Mouse (Mus musculus) liver, embryonic 11.5 days (tissue): ENCODE measurements around the gene Hook2. TPM values are rescaled to one million over a fixed set of nuclear protein-coding genes. Genes with fewer than 3 reads are reported as not detected.

Source experiments
- ATAC-seq: fragments of 200-750 bp; cut with Nextera tagmentation; replicated peaks from 2 replicates; pipeline ENCODE4 v1.8.0; 2017; ENCODE audit warnings: moderate number of reproducible peaks, mild to moderate bottlenecking, moderate TSS enrichment, moderate library complexity; ENCODE audit not compliant: low FRiP score
- DNase-seq: peaks from one replicate; pipeline ENCODE4 v3.0.0-alpha.2; 2017; ENCODE audit warnings: low spot score
- H3K27ac ChIP-seq: fragments of 300-500 bp; sonication (generic); 2 replicates; pipeline ENCODE4 v1.5.1; 2014; ENCODE audit warnings: mild to moderate bottlenecking, low read depth, low read length, control low read depth
- H3K27me3 ChIP-seq: fragments of 300-500 bp; sonication (generic); replicated peaks from 2 replicates; pipeline ENCODE4 v1.6.1; 2014; ENCODE audit warnings: low read length, mixed read lengths; ENCODE audit not compliant: control insufficient read depth, insufficient read depth
- H3K36me3 ChIP-seq: fragments of 300-500 bp; sonication (generic); 2 replicates; pipeline ENCODE4 v1.6.1; 2014; ENCODE audit warnings: mild to moderate bottlenecking, low read length, moderate library complexity, mixed read lengths; ENCODE audit not compliant: control insufficient read depth, insufficient read depth
- H3K4me1 ChIP-seq: fragments of 300-500 bp; sonication (generic); replicated peaks from 2 replicates; pipeline ENCODE4 v1.6.1; 2014; ENCODE audit warnings: low read length, mixed read lengths; ENCODE audit not compliant: control insufficient read depth, insufficient read depth
- H3K4me2 ChIP-seq: fragments of 300-500 bp; sonication (generic); 2 replicates; pipeline ENCODE4 v1.6.1; 2014; ENCODE audit warnings: mild to moderate bottlenecking, control low read depth, moderate library complexity
- H3K4me3 ChIP-seq: fragments of 300-500 bp; sonication (generic); 2 replicates; pipeline ENCODE4 v1.5.1; 2014; ENCODE audit warnings: low read depth, low read length, control low read depth
- H3K9ac ChIP-seq: fragments of 300-500 bp; sonication (generic); 2 replicates; pipeline ENCODE4 v1.6.1; 2014; ENCODE audit warnings: low read depth, low read length, control low read depth
- H3K9me3 ChIP-seq: fragments of 300-500 bp; sonication (generic); 2 replicates; pipeline ENCODE4 v1.6.1; 2016; ENCODE audit warnings: low read length, inconsistent platforms, mixed read lengths; ENCODE audit not compliant: control insufficient read depth
- WGBS: fragments of 180-500 bp; shearing (Covaris S2); extraction: QIAGEN DNeasy Blood & Tissue Kit; methylation state at CpG from one replicate; pipeline ENCODE4 v1.1.7; 2014; 5-methylcytosine and 5-hydroxymethylcytosine counted together
- polyA plus RNA-seq: library from polyadenylated mRNA; unstranded; fragments of >200 nt; fragmentation: Nextera tagmentation; extraction: Ambion mirVana; gene quantifications from 2 replicates; pipeline ENCODE4 v1.2.1, GENCODE M21; 2014

Hook2 gene
- polyA plus RNA-seq, 1 experiment from 2014 or later: 16.7 TPM

DNA sequence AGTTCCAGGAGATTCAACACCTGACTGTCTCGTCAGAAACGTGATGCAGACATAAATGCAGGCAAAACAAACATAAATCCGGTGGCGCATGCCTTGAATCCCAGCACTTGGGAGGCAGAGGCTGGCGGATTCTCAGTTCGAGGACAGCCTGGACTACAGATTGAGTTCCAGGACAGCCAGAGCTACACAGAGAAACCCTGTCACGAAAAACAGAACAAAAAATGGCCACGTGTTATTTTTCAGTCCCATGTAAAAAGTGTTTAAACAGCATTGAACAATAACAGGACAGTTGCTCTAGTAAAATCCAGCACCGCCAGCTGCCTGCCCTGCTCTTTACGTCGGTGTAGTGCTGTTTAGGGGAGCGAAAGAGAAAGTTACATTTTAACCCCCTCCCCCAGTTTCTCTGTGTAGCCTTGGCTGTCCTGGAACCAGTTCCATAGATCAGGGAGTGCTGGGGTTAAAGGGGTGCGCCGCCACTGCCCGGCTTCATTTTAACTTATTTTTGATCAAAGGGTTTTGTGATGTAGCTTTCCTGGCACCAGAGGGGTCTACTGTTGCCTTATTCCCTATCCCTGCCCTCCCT is 45.4 kb downstream of the Hook2 start:
- Histone ChIP-seq H3K36me3 (peaks cover 28% of the 10 kb centered on the region), H3K9ac (peak overlapping the region; percentile 95), H3K4me3 (peak overlapping the region; percentile 73), H3K4me2 (peak overlapping the region; percentile 96), H3K27ac (peak overlapping the region; percentile 97), H3K9me3 (no peaks in the 10 kb centered on the region), H3K4me1 (peaks cover 14% of the 10 kb centered on the region), H3K27me3 (no peaks in the 10 kb centered on the region)
- ATAC-seq: no peak
- peak; percentile 66 for DNase-seq
- whole genome bisulfite sequencing: 2% methylated on average over 15 of the region's 15 CpGs

DNA sequence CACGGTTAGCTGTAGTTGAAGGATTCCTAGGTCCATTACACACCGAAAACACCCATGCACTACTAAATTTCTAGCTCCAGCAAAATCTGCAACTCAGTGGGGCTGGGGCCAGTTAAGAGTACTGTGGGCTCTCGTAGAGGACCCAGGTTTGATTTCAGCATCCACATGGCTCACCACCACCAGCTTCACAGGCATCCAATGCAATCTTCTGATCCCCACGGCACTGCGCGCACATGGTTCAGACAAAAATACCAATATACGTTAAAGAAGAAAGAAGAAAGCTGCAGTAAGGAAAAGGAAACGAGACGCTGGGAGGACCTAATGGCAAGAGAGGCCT is 45.9 kb downstream of the Hook2 start:
- H3K36me3 ChIP-seq: peaks cover 29% of the 10 kb centered on the region
- H3K9me3 ChIP-seq: no peaks in the 10 kb centered on the region
- peak overlapping the region; percentile 95 for H3K9ac ChIP-seq
- ATAC-seq (peak; percentile 25), DNase-seq (no peak)
- peak overlapping the region; percentile 96 for H3K4me2 ChIP-seq
- under 1% methylated on average over 9 of the region's 9 CpGs for WGBS
- H3K27me3 ChIP-seq: no peaks in the 10 kb centered on the region
- H3K4me3 ChIP-seq: peak overlapping the region; percentile 73
- H3K4me1 ChIP-seq: peaks cover 17% of the 10 kb centered on the region
- H3K27ac ChIP-seq: peak overlapping the region; percentile 97

DNA sequence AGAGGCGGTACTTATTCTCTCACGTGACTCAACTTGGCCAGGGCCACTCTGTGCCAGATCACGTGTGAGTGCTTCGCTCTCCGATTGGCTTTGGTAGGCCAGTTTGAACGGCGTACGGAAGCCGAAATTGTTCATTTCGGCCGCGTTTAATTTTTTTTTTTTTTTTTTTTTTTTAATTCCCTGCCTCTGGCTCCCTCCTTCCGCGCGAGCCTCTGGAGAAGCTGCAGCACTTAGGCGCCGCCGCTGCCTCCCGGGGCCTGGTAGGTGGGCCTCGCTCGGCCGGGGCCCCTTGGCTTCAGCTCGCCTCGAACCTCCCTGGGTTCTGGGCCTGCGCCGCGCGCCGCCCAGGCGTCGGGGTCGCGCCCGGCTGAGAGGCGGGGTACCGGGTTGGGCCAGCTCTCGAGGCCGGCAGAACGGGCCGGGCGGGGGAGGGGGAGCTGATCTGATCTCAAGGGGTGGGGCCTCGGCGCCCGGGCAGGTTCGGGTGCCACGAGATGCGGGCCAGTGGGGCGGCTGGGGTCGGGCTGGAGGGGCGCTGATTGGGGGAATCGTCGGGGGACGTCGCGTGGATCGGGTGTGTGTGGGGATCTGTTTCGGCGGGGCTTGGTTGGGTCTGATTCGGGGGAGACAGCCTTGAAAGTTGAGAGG is 46.4 kb downstream of the Hook2 start, which contains the start of gene Tnpo2:
Tnpo2 (plus strand) TSS at position 198 of the 648 bp plus-strand sequence.
- no peaks in the 10 kb centered on the region for H3K27me3 ChIP-seq
- peaks cover 18% of the 10 kb centered on the region for H3K4me1 ChIP-seq
- H3K9ac ChIP-seq: peak within 1 kb of the TSS; percentile 95
- H3K4me2 ChIP-seq: peak within 1 kb of the TSS; percentile 96
- H3K9me3 ChIP-seq: no peaks in the 10 kb centered on the region
- peaks cover 28% of the 10 kb centered on the region for H3K36me3 ChIP-seq
- 0% methylated on average over 59 of the region's 59 CpGs for WGBS
- ATAC-seq: peak; percentile 88
- peak; percentile 94 for DNase-seq
- peak within 1 kb of the TSS; percentile 73 for H3K4me3 ChIP-seq
- peak within 1 kb of the TSS; percentile 97 for H3K27ac ChIP-seq

DNA sequence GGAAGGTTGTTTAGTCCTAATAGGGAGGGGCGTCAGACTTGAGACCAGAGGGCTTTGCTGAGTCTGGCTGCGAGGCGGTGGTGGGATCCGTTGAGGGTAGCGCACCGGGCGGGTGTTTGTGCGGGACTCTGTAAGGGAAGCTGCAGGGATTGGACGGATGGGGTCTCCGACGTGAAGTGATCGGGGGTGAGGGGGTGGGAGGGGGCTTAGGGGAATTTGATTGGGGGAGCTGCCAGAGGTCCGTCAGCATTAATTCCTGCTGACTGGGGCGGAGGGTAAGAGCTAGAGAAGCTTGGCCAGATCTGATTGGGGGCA is 46.9 kb downstream of the Hook2 start:
- DNase-seq: no peak
- Histone ChIP-seq H3K4me1 (peaks cover 18% of the 10 kb centered on the region), H3K36me3 (peaks cover 23% of the 10 kb centered on the region)

DNA sequence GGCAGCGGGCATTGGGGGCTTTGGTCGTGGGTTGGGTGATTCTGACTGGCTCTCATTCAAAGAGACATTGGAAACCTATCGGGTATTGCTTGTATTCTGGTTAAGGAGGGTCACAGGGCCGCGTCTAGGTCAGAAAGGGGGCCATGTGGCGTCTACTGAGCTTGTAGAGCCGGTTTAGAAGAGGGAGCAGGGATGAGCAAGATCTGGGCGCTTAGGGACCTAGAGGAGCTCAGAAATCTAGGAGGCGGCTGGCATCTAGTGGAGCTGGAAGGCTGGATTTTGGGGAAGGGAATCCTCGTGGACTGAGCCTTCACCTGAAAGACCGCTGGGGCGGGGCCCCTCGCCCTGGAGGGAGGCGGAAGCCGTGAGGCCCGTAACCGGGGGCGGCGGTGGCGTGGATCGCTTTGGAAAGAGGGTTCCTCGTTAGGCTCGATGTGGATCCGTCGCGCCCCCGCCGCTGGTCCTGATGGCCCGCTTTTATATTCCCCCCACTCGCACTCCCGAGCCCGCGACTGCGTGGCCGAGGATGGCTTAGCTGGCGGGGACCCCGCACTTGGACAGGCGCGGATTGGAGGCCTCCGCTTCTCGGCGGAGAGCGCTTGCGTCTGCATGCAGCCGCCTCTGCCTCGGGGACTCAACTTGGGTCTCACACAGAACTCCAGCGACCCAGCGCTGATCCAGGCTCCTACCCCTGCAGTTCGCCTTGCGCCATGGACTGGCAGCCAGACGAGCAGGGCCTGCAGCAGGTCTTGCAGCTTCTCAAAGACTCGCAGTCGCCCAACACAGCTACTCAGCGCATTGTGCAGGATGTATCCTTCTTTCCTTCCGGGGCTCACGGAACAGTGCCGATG is 47.5 kb downstream of the Hook2 start:
- DNase-seq: peak; percentile 79
- Histone ChIP-seq H3K4me1 (peaks cover 18% of the 10 kb centered on the region), H3K4me2 (peak overlapping the region; percentile 78), H3K9me3 (no peaks in the 10 kb centered on the region), H3K9ac (peak overlapping the region; percentile 95), H3K27ac (peak overlapping the region; percentile 97), H3K4me3 (peak overlapping the region; percentile 73), H3K36me3 (peaks cover 22% of the 10 kb centered on the region), H3K27me3 (no peaks in the 10 kb centered on the region)
- peak; percentile 39 for ATAC-seq
- WGBS: under 1% methylated on average over 57 of the region's 57 CpGs

More for the DNA sequence above, 46.9 kb downstream of the Hook2 start:
- Histone ChIP-seq H3K27me3 (no peaks in the 10 kb centered on the region), H3K4me3 (peak overlapping the region; percentile 73), H3K27ac (peak overlapping the region; percentile 97), H3K9ac (peak overlapping the region; percentile 95), H3K4me2 (peak overlapping the region; percentile 78), H3K9me3 (no peaks in the 10 kb centered on the region)
- WGBS: 2% methylated on average over 14 of the region's 14 CpGs
- peak; percentile 46 for ATAC-seq

DNA sequence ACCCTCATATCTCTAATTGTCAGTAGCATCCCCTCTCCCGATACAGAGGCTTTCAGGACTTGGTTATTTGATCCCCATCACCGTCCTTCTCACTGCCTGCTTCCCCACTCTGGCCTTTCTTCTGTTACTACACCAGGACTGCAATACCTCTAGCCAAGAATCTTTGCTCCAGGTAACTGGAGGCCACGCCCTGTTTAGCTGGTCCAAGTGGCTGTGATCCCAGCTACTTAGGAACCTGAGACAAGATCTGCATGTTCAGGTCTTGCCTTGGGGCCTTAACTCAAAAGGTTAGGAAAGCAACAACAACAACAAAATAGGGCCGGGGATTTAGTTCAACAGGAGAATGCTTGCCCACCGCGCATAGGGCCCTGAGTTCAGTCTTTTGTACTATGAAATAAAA is 53.2 kb downstream of the Hook2 start:
- 89% methylated on average over 6 of the region's 6 CpGs for WGBS
- DNase-seq: no peak
- Histone ChIP-seq H3K9ac (no peak overlapping the region), H3K27me3 (no peaks in the 10 kb centered on the region), H3K9me3 (no peaks in the 10 kb centered on the region), H3K4me1 (peaks cover 8% of the 10 kb centered on the region), H3K36me3 (peaks cover 78% of the 10 kb centered on the region), H3K4me3 (no peak overlapping the region), H3K4me2 (no peak overlapping the region), H3K27ac (no peak overlapping the region)
- ATAC-seq: no peak

Other genes with a start within 250 kb of the Hook2 start
- 5.0 and 7.1 TPM in 2 replicates for gene Nfix, start 190.3 kb upstream of the Hook2 start, polyA plus RNA-seq
- gene Dand5, start 167.8 kb upstream of the Hook2 start, polyA plus RNA-seq: 4.5 and 4.9 TPM in 2 replicates
- 87.8 and 90.6 TPM in 2 replicates for gene Gadd45gip1, start 159.1 kb upstream of the Hook2 start, polyA plus RNA-seq
- gene Rad23a, start 149.9 kb upstream of the Hook2 start, polyA plus RNA-seq: 188 and 191 TPM in 2 replicates
- gene Calr, start 143.7 kb upstream of the Hook2 start, polyA plus RNA-seq: 860 and 893 TPM in 2 replicates
- 130 TPM in 2 replicates for gene Farsa, start 133.6 kb upstream of the Hook2 start, polyA plus RNA-seq
- 144 and 160 TPM in 2 replicates for gene Syce2, start 118.5 kb upstream of the Hook2 start, polyA plus RNA-seq
- 53.5 and 56.7 TPM in 2 replicates for gene Gcdh, start 96.7 kb upstream of the Hook2 start, polyA plus RNA-seq
- 458 and 504 TPM in 2 replicates for gene Klf1, start 88.7 kb upstream of the Hook2 start, polyA plus RNA-seq
- 11.5 and 12.7 TPM in 2 replicates for gene Dnase2a, start 82.0 kb upstream of the Hook2 start, polyA plus RNA-seq
- gene Mast1, start 53.2 kb upstream of the Hook2 start, polyA plus RNA-seq: 0.14 and 0.29 TPM in 2 replicates
- 0.22 and 0.49 TPM in 2 replicates for gene Rtbdn, start 43.6 kb upstream of the Hook2 start, polyA plus RNA-seq
- not detected in 2 replicates for gene Gm49661, start 21.2 kb upstream of the Hook2 start, polyA plus RNA-seq
- 1,398 and 1,409 TPM in 2 replicates for gene Prdx2, start 21.0 kb upstream of the Hook2 start, polyA plus RNA-seq
- 195 and 197 TPM in 2 replicates for gene Rnaseh2a, start 20.8 kb upstream of the Hook2 start, polyA plus RNA-seq
- 21.1 and 23.2 TPM in 2 replicates for gene Junb, start 11.9 kb upstream of the Hook2 start, polyA plus RNA-seq
- gene Best2, start 23.9 kb downstream of the Hook2 start, polyA plus RNA-seq: 0.13 TPM in 1 of 2 replicates, not detected in the other
- gene Asna1, start 34.7 kb downstream of the Hook2 start, polyA plus RNA-seq: 100 and 103 TPM in 2 replicates
- 126 and 138 TPM in 2 replicates for gene Trir, start 36.2 kb downstream of the Hook2 start, polyA plus RNA-seq
- gene Tnpo2, start 46.3 kb downstream of the Hook2 start, polyA plus RNA-seq: 17.7 and 19.3 TPM in 2 replicates
- gene Fbxw9, start 69.5 kb downstream of the Hook2 start, polyA plus RNA-seq: 15.5 and 17.4 TPM in 2 replicates
- not detected in 2 replicates for gene Gm5741, start 77.4 kb downstream of the Hook2 start, polyA plus RNA-seq
- gene Dhps, start 81.2 kb downstream of the Hook2 start, polyA plus RNA-seq: 72.5 and 73.8 TPM in 2 replicates
- gene Wdr83os, start 90.1 kb downstream of the Hook2 start, polyA plus RNA-seq: 103 and 105 TPM in 2 replicates
- gene Wdr83, start 90.7 kb downstream of the Hook2 start, polyA plus RNA-seq: 46.4 and 50.4 TPM in 2 replicates
- gene Man2b1, start 92.7 kb downstream of the Hook2 start, polyA plus RNA-seq: 38.6 and 40.3 TPM in 2 replicates
- 0.71 and 1.1 TPM in 2 replicates for gene Zfp791, start 132.5 kb downstream of the Hook2 start, polyA plus RNA-seq
- not detected in 2 replicates for gene Cks1brt, start 161.3 kb downstream of the Hook2 start, polyA plus RNA-seq
- gene Olfr371, start 235.4 kb downstream of the Hook2 start, polyA plus RNA-seq: not detected in 2 replicates